Mouse (Mus musculus) right cerebral cortex, postnatal 25 days (tissue): ENCODE measurements at regions not wholly inside any gene's neighbourhood (a gene's known extent, or its start where the extent isn't known, plus 50 kb on each side); places are given as distances from the start of the nearest gene placed in this dataset.
"Not testable (repeated sequence)": the region's sequence is repeated elsewhere in the genome, so short reads cannot be mapped to it uniquely, and the experiment has no call there.

Experiments used
- DNase-seq: peaks from one replicate; pipeline ENCODE4 v3.0.0; 2022

DNA sequence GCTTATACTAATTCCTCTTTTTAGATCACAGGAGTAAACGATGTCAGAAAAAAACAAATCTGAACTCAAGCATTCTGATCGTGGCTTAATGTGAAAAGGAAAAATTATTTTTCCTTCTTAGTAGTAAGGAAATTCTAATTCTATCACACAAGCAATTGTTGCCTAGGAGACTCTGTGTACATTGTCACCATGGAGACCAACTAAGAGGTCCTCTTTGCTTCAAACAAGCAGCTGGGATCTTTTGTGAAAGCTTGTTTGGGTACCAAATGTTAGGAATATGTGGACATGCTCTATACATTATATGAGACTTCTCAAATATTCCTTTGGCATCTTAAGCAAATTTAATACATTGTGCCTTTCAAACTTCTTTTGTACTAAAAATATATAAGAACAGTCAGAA lies 345.9 kb upstream of the Atp10a start:
- DNase-seq = no peak

DNA sequence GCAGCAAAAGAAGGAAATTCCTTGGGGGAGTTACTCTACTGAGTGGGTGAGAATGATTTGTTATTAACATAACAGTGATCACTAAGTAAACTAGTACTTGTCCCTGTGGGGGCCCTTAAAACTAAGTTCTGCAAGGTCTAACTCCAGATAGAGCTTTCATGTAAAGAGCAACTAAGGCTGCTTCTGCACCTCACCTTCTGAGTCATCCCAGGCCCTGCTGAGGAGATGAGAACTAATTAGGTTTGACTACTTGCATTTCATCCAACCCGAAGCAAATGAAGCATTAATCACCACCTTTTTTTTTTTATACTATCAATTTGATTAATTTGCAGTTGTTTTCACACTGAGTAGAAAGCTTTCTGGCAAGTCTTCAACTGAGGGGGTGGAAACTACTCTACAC lies 333.6 kb upstream of the Atp10a start:
- no peak for DNase-seq

DNA sequence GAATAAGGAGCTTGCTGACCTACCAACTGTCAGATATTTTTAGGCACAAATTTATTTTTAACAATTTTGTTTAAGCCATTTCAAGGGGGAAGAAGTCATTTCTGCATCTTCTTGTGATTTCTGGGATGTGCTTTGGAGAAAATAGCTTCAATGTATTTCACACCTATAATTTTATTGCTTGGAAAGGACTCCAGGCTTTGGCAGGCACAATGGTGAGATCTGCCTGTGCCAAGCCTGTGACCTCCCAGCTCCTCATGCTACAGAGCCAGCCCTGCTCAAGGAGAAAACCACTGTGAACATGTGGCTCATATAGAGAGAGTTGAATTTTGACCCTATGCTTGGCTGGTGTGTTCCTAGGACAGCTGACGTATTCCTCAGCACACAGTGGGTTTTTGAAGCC lies 288.6 kb upstream of the Atp10a start:
- DNase-seq = peak; percentile 6

DNA sequence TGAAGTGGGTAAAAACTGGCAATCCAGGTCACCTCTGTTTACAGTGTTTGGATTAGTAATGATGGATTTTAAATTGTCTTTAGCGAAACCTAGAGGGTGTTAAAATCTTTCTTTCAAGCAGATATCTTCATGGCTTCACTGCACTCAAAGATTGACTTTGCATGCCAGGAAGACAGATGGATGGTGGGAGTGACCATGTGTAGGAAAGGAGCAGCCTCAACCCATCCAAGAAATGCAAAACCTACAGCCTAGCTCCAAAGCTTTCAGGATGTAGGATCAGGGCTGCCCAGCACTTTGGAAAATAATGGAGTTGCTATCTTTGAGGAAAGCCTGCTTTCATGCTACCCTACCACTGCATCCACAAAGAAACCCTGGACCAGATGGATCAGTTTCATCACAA lies 272.6 kb upstream of the Atp10a start:
- DNase-seq = peak; percentile 41

DNA sequence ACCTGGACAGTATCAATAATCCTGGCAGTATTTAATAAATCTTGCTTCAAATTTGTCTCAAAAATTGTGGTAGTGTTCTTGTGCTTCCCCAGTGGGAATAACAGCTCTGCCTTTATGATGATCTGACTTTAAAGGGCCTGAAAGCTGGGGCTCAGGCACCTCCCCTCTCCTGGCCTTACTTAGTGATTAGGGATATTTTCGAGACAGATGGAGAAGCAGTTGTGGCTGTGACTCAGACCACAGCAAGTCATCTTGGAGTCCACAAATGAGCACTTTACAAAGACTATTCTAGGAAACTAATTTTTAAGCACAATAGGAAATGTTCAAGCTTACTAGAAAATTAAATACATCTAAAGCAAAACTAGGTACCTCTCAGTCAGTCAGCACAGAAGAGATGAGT lies 267.6 kb upstream of the Atp10a start:
- no peak for DNase-seq

DNA sequence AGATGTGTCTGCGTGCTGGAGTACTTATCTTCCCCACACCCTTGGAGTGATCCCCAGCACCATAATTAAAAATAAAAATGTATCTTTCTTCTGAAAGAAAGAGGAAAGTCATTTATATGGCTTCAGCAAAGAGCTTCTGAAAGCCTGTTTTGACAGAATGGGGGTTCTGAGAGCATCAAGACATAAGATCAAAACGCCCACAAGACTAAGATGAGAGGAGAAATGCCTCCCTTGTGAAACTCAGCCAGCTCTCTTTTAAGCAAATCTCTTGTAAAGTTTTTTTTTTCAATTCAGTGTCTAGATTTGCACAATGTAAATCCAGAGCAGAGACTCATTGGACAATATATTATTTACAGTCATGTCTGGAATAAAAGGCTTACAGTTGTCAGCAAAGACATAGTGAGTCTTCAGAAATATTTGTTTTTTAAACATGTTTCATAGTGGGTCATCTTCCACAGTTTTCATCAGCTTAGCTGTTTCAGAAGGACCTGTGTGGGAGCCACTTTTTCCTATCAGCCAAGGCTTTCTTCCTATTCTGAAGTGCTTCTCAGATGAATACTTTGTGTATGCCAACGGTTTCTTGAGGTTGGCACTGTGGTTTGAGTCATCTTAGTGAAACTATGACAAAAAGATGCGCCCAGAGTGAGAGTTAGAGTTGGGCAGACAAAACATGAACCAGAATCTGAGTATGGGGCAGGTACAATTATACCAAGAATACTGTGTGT lies 263.4 kb upstream of the Atp10a start:
- DNase-seq = no peak

DNA sequence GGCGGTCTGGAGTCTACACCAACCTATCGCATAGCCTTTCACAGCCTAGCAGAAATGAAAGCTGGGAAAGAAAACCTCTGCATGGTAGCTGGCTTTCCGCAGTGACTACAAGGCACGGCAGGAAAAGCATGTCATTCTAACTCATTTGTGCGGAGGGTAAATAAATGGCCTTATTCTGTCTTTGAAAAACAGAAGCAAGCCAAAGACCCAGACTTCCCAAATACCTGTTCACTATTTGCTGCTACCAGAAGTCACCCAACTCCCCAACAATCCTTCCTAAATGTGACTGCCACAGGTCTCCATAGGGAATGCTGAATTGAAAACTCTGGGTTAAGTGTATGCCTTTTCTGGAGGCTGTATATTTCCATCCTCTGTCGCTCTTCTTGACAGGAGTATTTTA lies 258.0 kb upstream of the Atp10a start:
- no peak for DNase-seq

DNA sequence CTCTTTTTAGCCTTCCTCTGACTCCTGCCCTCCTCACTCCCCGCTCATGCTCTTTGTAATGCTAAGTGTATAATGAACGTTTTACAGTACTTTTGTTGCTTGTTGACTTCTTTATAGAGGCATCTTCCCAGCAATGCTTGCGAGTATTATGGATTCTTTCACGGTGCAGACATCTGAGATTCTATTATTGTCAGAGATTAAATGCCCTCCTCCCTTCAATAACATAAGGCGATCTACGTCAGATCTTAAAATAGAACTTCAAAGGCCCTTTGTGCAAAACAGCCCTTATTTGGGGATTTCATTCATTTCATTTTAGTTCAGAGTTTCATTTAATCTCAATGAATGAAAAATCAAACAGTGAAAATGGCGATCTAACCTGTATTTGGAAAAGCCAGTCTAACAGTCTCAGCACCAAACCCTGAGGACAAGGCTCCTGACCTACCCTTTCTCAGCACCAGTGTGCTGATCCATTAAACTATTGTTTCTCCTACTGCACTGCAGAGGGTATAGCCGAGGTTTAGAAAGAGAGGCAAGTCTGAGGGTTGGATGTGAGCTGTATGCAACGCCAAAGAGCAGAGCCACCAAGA lies 257.3 kb upstream of the Atp10a start:
- DNase-seq = no peak

DNA sequence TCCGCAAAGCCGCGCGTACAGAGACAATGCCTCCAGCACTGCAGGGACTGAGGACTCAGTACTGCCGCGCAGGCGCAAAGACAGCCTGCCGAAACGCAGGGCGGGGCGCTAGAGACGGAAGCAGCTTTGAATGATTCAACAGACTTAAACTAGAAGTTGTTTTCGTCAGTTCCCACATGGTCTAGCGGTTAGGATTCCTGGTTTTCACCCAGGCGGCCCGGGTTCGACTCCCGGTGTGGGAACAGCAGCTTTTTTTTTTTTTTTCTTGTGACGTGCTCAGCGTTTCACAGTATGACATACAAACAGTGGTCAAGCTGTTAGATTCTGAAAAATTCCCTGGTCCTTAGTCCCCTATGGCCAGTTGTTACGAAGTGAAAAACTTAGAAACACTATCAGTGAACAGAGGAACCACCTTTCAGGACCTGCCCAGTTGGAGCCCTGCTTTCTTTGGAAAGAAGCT lies 256.8 kb upstream of the Atp10a start:
- peak; percentile 95 for DNase-seq

DNA sequence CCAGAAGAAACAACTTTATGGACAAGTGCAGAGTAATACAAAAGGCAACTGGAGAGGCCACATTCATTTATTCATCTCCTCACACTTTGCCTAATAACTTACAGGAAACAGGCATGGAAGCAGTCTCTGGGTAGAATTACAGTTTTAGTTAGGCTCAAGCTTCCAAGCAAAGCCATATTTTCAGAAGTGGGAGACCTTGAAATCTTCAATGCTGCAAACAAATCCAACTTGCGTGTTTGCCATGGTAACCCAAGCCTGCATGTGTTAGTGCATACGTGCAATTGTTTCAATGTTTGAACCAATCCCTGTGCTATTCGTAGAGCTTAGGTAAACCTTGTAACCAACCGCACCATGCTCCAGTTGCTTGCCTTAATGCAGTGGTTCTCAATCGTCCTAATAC lies 256.3 kb upstream of the Atp10a start:
- no peak for DNase-seq

DNA sequence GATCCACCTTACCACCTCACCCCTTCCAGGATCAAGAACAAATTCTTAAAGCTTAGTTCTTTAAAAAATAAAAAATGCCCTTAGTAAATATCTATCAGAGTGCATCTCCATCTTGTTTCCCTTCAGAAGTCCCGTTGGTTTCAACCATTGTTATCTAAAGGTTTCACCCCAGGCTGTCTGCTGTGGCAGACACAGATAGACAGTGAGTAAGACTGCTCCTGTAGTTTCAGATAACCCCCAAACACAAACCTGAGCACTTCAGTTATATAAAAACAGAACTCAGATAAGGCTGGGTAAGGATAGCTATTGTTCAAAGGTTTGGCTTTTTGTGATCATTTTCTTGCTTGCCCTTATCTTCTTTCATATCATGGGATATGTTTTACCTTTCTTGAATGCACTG lies 255.4 kb upstream of the Atp10a start:
- no peak for DNase-seq

DNA sequence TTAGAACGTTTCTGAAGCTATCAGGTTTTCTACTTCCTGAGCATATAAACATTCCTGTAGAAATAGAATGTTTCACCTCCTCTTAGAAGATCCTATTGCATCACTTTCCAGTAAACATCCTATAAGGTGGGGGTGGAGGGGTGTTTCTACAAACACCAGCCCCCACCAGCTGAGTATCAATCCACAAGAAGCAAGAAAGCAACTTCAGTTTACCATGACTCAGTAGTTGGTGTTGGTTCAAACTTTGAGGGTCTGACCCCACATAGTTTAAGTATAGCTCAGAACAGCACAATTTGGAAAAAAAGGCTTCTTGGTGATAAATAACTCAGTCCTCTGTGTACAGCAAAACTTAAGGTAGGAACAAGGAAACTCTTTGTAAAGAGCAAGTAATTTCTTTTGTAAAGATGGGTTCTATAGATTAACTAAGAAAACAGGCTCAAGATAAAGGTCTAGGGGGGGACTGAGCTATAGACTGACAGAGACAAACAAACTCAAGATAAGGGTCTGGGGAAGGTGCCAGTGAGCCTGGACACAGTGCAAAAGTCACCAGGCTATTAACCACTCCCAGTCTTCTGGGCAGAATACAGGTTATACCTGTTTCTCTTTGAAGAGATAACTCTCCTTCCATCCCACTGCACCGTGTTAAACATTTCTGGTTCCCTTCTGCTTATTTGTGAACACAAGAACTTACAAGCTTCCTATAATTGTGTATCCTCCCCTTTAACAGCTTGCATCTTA lies 218.9 kb upstream of the Atp10a start:
- DNase-seq = no peak

DNA sequence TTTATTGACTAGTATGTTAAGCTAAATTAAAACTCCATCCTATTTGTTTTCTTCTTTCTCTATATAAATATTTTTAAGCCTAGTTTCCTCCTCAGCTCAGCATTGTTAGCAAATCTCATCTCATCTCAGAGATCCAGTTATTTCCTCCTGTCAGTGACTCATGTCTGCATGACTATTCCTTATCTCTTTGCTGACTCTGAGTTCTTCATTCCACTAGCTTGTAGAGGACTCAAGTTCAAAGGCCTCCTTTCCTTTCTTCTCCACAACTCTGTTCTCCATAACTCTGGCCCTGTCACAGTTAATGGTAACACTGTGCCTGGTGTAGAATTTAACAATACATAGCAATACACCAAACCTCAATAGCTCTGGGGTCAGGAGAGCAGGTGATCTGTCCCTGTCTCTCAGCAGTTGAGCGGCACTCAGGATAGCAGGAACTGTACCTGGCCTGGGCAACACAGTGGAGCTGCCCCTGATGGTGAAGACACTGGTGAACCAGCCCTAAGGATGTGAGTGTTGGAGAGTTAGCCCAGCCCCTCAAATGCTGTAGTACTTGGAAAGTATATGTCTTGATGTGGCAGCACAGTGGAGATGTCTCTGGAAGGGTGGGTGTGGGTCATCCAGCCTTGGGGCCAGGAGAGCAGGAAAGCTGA lies 213.3 kb upstream of the Atp10a start:
- no peak for DNase-seq

DNA sequence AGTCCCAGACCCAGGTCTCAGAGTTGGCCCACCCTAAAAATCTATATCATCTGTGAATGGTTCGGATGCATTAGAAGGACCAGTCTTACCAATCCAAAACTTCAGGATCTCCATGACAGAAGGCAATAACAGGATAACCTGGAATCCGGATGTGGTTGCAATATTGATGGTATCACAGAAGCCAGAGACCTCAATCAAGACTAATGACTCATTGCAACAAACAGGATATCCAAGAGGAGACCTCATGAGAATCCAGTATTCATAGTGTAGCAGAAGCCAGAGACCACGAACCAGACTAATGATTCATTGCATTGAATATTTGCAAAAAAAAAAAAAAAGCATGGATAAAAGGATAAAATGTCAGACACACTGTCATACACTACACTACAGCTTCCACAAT lies 212.7 kb upstream of the Atp10a start:
- no peak for DNase-seq

DNA sequence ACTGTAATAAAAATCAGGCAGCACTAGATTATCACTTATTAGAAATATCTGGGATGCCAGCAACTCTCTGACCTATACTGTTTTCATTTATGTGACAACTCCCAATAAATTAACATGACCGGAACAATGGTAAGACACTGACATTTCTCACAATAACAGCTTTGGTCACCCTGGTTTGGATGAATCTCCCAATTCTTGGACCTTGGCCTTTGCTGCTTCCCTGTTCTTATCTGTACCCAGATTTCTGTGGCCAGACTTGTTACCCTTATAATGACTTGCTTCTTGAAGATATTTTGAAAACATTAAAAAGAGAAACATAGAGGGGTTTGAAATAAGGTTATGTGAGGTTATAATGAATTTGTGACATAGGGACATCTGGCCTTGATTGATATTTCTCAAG lies 210.2 kb upstream of the Atp10a start:
- no peak for DNase-seq

DNA sequence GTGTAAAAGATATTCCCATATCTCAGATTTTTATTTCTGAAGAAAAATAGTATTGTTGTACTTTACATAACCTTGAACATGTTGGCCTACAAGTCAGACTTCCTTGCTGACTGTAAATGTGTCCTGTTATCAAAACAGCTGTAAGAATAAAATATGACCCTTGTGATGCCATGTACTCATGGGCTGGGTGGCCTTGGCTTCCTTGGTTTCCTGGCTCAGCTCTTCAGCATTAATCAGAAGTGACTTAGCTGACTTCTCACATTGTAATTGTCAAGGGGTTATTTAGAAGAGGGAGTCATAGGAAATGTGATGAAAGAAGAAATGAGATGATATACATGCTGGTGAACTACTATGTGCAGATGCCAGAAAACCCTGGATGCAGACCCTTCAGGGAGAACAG lies 209.7 kb upstream of the Atp10a start:
- no peak for DNase-seq

DNA sequence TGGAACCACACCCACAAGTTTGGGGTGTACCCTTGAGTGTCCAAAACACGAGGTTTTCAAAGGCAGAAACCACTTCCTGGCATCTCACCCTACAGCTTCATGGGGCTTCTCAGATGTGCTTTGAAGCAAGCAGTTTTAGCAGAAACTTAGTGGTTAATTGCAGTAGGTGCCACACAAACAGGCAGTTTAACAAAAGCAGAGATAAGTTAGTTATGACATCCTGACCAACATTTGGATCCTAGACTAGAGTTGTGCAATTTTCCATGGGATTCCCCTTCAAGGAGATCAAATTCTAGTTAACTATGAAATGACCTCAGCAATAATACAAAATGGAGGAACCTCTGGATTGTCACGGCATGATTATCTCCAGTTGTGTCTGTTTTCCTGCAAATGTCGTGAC lies 207.2 kb upstream of the Atp10a start:
- DNase-seq = no peak

DNA sequence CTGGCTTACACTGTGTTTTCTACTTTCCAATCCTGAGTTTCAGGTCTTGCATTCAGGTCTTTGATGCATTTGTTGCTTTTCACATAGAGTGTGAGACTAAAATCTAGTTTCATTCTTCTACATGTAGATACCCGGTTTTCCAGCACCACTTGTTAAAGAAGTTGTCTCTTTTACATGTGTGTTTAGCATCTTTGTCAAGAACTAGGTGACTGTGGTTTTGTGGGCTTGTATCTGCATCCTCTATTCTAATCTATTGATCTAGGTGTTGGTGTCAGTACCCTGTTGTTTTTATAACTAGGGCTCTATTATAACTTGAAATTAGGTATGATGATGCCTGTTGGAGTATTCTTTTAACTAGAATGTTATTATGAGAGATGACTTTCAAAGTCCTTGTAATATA lies 204.0 kb upstream of the Atp10a start:
- no peak for DNase-seq

DNA sequence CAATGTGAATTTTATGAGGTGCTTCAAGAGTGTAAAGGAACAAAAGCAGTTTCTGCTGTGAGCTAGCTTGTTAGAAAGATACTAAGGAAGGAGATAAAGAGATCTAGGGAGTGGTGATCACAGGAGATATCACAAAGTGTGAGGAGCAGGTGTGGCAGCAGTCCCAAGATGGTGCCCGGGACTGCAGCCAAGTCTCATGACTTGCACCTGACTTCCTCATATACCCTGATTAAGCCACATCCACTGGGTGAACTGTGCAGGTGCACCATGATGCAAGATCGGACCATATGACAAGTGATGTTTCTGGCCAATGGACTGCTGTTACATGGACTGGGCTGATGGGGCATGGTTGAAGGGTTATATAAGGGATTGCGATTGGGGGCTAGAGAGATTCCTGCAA lies 197.8 kb upstream of the Atp10a start:
- not testable (repeated sequence) for DNase-seq

DNA sequence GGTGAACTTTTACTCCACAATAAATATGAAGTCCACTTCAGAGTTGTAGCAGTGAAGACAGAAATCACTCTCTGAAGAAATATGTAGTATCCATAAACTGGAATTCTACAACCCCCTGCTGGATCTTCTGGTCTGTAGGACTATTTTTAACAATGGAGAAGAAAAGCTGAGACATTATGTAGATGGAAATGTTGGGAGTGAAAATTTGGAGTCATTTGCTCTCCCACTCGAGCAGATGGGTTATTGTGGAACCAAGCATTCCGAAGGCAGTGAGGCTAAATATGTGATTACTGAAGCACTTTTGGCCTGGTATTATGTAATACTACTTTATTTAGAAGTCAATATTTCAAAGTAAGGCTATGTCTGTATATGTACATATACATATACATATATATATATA lies 195.0 kb upstream of the Atp10a start:
- DNase-seq = no peak

DNA sequence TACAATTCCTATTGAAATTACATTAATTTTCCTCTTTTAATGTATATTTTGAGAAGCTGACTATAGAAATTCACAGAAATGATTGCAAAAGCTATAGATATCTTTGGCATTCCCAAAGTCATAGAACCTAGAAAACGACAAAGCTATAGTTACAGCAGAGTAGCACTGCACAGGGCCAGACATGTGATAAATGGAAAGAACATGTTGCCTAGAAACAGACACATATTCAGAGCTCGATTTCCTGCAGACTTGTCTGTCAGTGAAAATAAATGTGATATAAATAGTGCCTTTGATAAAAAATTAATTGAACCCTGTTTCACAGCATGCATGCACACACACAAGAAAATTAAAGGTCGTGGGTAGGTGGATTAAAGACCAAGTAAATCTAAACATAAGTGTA lies 182.8 kb upstream of the Atp10a start:
- no peak for DNase-seq

DNA sequence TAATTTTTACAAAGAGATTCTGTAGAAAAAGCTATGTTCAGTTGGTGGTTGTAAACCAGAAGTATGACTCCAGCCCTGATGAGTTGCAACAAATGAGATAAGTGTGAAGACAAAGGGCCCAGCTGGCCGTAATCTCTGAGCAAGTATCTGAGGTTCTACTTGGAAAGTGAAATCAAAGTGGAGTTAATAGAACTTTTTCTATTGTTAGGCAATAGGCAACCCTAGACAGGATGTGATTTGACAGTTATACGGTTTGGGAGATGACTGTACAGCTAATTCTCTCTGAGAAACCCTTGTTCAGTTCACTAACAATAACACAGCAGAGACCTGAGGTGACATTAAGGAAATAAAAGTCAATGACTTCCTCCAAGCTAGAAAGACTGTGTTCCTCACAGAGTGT lies 180.8 kb upstream of the Atp10a start:
- no peak for DNase-seq

DNA sequence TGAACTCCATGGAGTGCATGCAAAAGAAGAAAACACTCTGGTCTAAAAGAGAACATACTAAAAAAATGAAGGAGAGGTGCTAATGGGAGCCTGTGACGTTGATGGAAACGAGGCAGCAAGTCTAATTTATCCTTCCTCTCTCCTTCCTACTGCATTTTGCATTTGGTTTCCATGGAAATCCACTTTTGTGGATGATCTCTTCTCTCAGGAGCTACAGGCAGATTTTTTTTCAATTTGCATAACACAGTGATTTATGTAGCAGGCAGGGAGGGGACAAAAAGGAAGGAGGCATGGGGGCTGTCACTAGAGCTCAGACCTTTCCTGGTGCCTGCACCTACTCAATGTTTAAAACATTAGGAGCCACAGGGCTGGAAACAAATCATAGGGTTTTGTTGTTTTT lies 167.7 kb upstream of the Atp10a start:
- no peak for DNase-seq
